Mouse (Mus musculus): ENCODE data around the gene Esam. TPM values are rescaled to one million over a fixed set of nuclear protein-coding genes. Genes with fewer than 3 reads are reported as not detected.

Esam gene
- total RNA-seq (2021): 10 to 100 TPM; 88.8 to 91.3 TPM

DNA sequence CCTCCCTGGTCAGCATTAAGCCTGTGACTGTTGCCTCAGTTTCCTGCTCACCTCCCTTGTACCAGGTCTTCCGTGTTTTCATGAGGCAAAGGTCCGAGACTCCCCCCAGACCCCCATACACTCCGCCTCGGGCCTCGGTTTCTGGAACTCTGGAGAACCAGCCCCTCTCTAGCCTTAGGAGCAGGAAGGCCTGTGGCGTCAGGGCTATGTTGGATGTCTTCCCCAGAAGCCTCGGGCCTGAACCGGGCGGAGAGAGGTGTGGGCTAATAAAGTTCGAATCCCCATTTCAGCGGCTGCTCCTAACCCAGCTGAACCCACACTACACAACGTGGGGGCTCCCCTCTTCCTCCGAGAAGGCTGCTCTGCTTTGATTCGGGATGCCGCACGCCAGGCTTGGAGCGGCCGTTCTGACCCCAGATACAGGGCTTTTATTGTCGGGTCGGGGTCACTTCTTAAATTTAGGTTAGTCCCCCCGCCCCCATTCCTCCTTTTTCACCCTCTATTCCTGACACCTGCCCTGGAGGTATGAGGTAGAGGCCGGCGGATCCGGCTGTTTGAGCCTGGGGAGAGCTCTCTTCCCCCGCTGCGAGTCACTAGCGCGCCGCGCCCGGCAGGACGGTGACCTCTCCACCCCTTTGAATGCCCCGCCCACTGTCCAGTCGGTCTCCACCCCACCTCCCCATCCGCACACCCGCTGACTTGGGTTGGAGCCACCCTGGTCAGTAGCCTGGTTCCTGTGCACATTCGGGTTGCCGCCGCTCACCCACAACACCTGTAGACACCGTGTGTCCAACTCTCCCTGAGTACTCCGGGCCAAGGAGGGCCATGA, at the start of gene Esam:
Gene Esam, plus strand, starts transcription at position 683 of the 829 bp plus-strand sequence.
- DNase-seq: peak; percentile 85

DNA sequence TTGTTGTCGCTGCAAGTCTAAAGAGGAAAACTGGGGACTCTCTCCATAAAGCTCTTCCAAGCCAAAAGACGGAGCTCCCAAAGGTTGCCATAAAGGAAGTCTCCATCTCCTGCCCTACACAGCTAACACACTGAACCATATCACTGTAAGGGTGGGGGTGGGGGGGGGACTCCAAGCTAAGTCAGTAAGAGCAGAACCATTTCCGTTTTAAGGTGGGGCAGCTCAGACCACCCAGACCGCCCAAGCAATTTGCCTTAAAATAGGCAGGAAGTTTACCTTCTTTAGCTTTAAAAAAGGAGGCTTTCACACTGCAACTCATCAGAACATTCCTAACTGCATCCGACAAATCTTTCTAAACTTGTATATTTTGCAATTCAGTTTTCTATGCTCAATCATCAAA, 42.7 kb upstream of the Esam start:
- no peak for DNase-seq

DNA sequence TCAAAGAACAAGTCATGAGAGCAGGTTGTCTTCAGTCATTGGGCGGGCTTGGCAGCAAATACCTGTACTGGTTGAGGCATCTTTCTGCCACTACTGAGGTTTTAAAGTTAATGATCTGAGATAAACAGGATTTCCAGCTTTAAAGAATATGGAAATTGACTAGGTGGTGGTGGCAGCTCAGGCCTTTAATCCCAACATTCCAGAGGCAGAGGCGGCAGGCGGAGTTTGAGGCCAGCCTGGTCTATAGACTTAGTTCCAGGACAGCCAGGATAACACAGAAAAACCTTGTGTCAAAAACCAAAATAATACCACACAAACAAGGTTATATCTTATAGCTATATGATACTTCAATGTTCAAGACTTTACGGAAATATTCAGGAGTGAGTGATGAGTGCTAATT, 39.8 kb upstream of the Esam start:
- DNase-seq: no peak

- peak; percentile 94 for DNase-seq
Observed at GRCm38 (mm10) chr9:37488611-37489396, 39.1 kb upstream of the Esam start, which contains the start of gene Msantd2. Gene Msantd2 (plus strand): TSS chr9:37489319.

DNA sequence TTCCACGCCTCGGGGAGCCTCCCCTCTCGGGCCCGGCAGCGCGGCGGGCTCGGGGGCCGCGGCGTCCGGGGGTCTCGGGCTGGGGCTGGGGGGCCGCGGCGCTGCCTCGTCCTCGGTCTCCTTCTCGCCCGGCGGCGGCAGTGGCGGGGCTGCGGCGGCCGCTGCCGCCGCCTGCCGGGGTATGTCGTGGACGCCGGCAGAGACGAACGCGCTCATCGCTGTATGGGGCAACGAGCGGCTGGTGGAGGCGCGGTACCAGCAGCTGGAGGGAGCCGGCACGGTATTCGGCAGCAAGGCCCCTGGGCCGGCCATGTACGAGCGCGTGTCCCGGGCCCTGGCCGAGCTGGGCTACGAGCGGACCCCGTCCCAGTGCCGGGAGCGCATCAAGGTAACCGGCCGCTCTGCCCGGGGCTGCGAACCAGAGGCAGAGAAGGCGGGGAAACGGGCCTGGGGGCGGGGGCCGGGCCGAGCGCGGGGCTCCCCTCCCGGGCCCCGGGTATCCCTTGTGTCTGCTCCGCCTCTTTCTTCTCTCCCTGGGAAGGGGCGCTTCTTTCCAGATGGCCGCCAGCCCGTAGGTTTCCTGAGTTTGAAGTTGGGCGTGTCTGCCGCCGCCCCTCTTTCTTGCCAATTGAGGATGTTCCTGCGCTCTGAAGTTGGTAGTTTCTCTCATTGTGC, 38.3 kb upstream of the Esam start:
- peak; percentile 59 for DNase-seq

DNA sequence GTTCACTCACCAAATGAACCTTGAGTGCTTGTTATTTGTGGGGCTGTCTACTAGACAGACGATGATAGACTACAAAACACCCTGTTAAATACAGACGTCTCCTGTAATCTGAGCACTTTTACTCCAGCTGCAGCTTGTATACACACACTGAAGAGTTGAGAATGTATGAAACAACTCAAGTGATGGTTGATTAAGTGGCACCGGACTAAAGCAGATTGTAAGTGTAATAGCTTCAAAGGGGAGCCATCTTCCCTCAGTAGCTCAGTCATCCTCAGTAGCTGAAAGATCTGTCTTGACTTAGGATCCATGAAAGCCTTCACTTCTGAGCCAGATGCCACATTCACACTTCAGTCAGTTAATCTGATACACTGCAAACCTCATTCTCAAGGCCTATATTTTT, 32.1 kb upstream of the Esam start:
- DNase-seq: no peak

GRCm38 (mm10) chr9:37496325-37496724, 31.6 kb upstream of the Esam start:
- DNase-seq: no peak

DNA sequence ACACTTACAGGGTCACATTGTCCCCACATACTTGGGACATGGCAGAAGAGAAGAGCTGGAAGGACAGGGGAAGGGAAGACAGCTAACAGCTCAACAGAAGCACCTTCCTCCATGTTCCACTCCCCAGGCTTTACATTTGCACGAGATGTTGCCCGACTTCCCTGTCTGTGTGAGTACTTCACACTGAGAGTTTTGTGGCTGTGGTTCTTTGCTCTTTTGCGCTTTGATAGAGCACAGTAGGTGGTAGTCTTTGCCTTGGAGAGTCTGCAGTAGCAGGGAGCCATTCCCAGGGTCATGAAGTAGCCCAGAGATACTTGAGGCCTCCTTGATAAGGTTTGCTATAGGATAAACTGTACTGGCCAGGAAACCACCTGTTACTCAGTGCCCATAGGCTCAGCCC, 27.7 kb upstream of the Esam start:
- DNase-seq: no peak

- no peak for DNase-seq
Observed at GRCm38 (mm10) chr9:37501170-37501569, 26.7 kb upstream of the Esam start.

GRCm38 (mm10) chr9:37504348-37504747, 23.5 kb upstream of the Esam start:
- no peak for DNase-seq

GRCm38 (mm10) chr9:37506023-37506422, 21.9 kb upstream of the Esam start:
- DNase-seq: no peak

- DNase-seq: no peak
Observed at GRCm38 (mm10) chr9:37512097-37512496, 15.8 kb upstream of the Esam start.

- no peak for DNase-seq
Observed at GRCm38 (mm10) chr9:37514456-37514855, 13.4 kb upstream of the Esam start.

DNA sequence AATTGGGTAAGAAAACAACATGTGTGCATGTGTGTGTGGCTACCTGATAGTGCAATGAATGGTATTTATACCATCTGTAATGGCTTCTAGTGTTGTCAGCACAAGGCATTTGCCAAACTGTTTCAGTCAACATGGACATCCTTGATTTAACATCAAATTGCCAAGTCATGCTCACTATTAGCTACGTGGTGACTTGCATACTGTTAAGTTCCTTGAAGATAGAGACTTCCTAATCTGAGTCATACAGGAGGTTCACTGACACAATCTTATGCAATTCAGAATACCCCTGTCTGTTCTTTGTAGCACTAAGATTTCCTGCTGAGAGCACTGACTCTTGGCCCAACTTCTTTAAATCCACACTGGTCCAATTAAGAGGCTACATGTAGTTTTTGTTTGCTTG, 10.4 kb upstream of the Esam start:
- no peak for DNase-seq

GRCm38 (mm10) chr9:37518991-37519390, 8.9 kb upstream of the Esam start:
- DNase-seq: no peak

GRCm38 (mm10) chr9:37519995-37520394, 7.9 kb upstream of the Esam start:
- no peak for DNase-seq

DNA sequence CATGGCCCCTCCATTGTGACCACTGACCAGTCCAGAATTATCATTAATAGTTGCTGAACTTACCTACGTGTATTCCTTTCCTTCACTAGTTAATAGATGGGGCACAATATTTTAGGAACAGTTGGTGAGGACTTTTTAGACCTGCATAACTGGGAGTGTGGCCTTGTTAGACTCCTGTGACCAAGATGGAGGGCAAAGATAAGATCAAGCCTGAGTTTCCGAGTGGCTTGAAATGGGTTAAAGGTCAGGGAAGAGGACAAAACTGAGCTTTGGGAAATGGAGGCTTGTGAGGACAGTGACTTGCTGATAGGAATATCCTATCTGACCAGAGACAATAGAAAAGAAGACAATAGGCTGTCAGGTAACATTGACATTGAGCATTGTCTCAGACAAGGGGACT, 2.4 kb upstream of the Esam start:
- DNase-seq: no peak

DNA sequence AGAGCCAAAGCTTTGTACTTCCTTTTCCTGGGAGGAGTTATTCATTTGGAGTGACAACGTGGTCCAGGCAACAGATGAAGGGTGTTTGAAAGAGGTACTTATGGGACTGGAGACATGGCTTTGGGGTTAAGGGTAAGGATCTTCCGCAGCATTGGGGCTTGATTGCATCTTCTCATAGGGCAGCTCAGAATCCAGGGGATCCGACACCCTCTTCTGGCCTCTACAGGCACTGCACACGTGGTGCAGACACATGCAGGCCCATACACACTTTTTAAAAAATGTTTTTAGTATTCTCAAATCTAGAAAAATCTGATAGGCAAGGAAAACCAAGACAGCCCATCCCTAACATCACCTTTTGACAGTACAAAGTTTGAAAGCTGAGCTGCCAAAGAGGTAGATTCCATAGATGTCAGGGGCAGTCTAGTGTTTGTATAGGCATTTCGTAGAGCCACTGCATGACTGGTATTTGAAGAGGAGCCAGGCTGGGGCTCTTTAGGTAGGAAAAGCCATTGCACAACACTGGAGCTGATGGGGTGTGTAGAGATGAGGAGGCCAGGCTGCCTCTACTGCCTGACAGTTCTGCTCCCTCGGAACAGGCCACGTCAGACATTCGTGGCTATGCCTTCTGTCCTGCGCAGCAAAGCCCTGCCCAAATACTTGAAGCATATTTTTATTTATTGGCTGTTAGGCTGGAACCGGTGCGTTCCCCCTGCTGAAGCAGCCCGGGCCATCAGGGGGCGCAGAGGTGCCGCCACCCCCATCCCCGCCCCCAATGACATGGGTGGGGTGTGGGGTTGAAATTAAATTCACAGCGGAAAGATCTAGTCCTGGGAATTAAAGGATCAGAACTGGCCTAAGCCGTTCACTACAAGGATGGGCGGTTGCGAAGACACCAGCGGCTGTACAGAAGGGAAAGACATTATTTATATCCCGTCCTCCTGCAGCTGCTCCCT, 1.2 kb upstream of the Esam start:
- DNase-seq: peak; percentile 55

- no peak for DNase-seq
Observed at GRCm38 (mm10) chr9:37528225-37528970, 520 bp downstream of the Esam start.

- peak; percentile 82 for DNase-seq
Observed at GRCm38 (mm10) chr9:37530031-37530887, 2.4 kb downstream of the Esam start.
